Mouse (Mus musculus): Measurements from ENCODE around the gene Ctnnal1. TPM values are rescaled to one million over a fixed set of nuclear protein-coding genes. Genes with fewer than 3 reads are reported as not detected.

The Ctnnal1 gene
- polyA plus RNA-seq, 1 experiment = 34.5 TPM

DNA sequence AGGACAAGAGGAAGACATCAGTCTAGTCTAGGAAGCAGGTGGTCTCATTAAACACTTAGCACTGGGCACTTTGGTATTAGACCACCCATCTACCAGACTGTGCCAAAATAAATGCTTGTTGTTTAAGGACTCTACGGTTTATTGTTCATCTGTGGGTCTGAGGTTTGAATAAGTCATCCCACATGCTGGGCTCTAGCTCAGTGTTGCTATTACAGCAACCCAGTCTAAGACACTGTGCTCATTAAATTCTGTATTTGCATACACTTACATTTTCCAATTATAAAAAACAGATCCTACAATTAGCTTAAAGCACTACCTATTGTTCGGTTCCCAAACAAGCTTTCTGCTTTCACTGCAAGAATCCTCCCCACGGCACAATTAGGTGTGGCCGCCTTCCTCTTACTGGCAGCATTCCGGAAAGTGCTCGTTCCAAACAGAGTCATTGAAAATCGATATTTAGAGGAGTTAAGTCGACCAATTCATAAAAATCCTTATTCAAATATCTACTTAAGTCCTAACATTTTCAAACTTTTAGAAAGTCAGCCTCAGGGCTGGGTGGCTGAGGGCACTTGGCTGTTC, 8.5 kb downstream of the Ctnnal1 start:
- Histone ChIP-seq H3K27me3 (ENCODE audit: control insufficient read depth, insufficient read depth, low read length) (no peaks in the 10 kb centered on the region), H3K4me3 (replicated peaks; ENCODE audit: insufficient read depth, low read depth, low read length) (no peak overlapping the region), H3K27ac (ENCODE audit: insufficient read depth, low read length) (no peak overlapping the region), H3K4me1 (ENCODE audit: control insufficient read depth, insufficient read depth, low read length) (no peaks in the 10 kb centered on the region)
- TF ChIP-seq CTCF (IDR thresholded peaks at IDR 0.05; ENCODE audit: borderline replicate concordance, insufficient read depth, low read depth, low read length) (no peak), POLR2A (IDR thresholded peaks at IDR 0.05; ENCODE audit: borderline replicate concordance, insufficient read depth, low read length) (no peak)
- DNase-seq = no peak
- WGBS = 87% methylated on average over 8 of the region's 8 CpGs

DNA sequence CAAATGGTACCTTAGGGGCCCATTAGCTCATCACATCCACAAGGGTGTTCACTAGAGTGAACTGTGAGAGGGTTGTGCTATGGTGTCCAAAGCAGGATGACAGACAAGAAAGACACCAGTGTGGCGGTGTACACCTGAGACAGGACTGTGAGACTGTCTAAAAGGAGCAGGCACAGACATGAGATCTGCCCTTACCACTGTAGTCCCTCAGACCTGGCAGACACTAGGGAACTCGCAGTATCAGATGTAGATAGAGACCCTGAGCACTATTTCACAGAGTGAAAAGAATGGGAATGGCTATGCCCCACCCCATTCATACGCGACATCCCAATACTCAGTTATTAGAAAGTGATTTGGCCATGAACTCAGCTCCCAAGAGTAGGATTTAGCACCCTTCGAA, 9.1 kb downstream of the Ctnnal1 start:
- 94% methylated on average over 5 of the region's 5 CpGs for WGBS
- Histone ChIP-seq H3K27ac (ENCODE audit: insufficient read depth, low read length) (no peak overlapping the region), H3K27me3 (ENCODE audit: control insufficient read depth, insufficient read depth, low read length) (no peaks in the 10 kb centered on the region), H3K4me1 (ENCODE audit: control insufficient read depth, insufficient read depth, low read length) (no peaks in the 10 kb centered on the region), H3K4me3 (replicated peaks; ENCODE audit: insufficient read depth, low read depth, low read length) (no peak overlapping the region)
- TF ChIP-seq CTCF (IDR thresholded peaks at IDR 0.05; ENCODE audit: borderline replicate concordance, insufficient read depth, low read depth, low read length) = no peak
- no peak for TF ChIP-seq POLR2A (IDR thresholded peaks at IDR 0.05; ENCODE audit: borderline replicate concordance, insufficient read depth, low read length)
- DNase-seq = no peak

GRCm38 (mm10) chr4:56850724-56851123, 14.3 kb downstream of the Ctnnal1 start:
- Histone ChIP-seq H3K27me3 (ENCODE audit: control insufficient read depth, insufficient read depth, low read length) (no peaks in the 10 kb centered on the region), H3K4me3 (replicated peaks; ENCODE audit: insufficient read depth, low read depth, low read length) (no peak overlapping the region), H3K27ac (ENCODE audit: insufficient read depth, low read length) (no peak overlapping the region), H3K4me1 (ENCODE audit: control insufficient read depth, insufficient read depth, low read length) (peaks cover 4% of the 10 kb centered on the region; the same call in 1 of the 2 replicates)
- WGBS = 6% methylated on average over 6 of the region's 6 CpGs
- peak; percentile 20 to 25 for DNase-seq
- TF ChIP-seq CTCF (IDR thresholded peaks at IDR 0.05; ENCODE audit: borderline replicate concordance, insufficient read depth, low read depth, low read length) (no peak), POLR2A (IDR thresholded peaks at IDR 0.05; ENCODE audit: borderline replicate concordance, insufficient read depth, low read length) (no peak)

GRCm38 (mm10) chr4:56848044-56848443, 16.9 kb downstream of the Ctnnal1 start:
- WGBS = 82% methylated on average over 6 of the region's 6 CpGs
- no peak for DNase-seq

GRCm38 (mm10) chr4:56847400-56847799, 17.6 kb downstream of the Ctnnal1 start:
- Histone ChIP-seq H3K4me3 (replicated peaks; ENCODE audit: insufficient read depth, low read depth, low read length) (no peak overlapping the region), H3K27ac (ENCODE audit: insufficient read depth, low read length) (no peak overlapping the region), H3K4me1 (ENCODE audit: control insufficient read depth, insufficient read depth, low read length) (peaks cover 4% of the 10 kb centered on the region; the same call in 1 of the 2 replicates), H3K27me3 (ENCODE audit: control insufficient read depth, insufficient read depth, low read length) (no peaks in the 10 kb centered on the region)
- no peak for DNase-seq
- TF ChIP-seq CTCF (IDR thresholded peaks at IDR 0.05; ENCODE audit: borderline replicate concordance, insufficient read depth, low read depth, low read length) = no peak
- TF ChIP-seq POLR2A (IDR thresholded peaks at IDR 0.05; ENCODE audit: borderline replicate concordance, insufficient read depth, low read length) = no peak
- WGBS = 98% methylated on average over 3 of the region's 3 CpGs

More at GRCm38 (mm10) chr4:56848044-56848443, 16.9 kb downstream of the Ctnnal1 start:
- Histone ChIP-seq H3K27ac (ENCODE audit: insufficient read depth, low read length) (no peak overlapping the region), H3K4me3 (replicated peaks; ENCODE audit: insufficient read depth, low read depth, low read length) (no peak overlapping the region), H3K4me1 (ENCODE audit: control insufficient read depth, insufficient read depth, low read length) (peaks cover 4% of the 10 kb centered on the region; the same call in 1 of the 2 replicates), H3K27me3 (ENCODE audit: control insufficient read depth, insufficient read depth, low read length) (no peaks in the 10 kb centered on the region)
- TF ChIP-seq POLR2A (IDR thresholded peaks at IDR 0.05; ENCODE audit: borderline replicate concordance, insufficient read depth, low read length) = no peak
- no peak for TF ChIP-seq CTCF (IDR thresholded peaks at IDR 0.05; ENCODE audit: borderline replicate concordance, insufficient read depth, low read depth, low read length)

DNA sequence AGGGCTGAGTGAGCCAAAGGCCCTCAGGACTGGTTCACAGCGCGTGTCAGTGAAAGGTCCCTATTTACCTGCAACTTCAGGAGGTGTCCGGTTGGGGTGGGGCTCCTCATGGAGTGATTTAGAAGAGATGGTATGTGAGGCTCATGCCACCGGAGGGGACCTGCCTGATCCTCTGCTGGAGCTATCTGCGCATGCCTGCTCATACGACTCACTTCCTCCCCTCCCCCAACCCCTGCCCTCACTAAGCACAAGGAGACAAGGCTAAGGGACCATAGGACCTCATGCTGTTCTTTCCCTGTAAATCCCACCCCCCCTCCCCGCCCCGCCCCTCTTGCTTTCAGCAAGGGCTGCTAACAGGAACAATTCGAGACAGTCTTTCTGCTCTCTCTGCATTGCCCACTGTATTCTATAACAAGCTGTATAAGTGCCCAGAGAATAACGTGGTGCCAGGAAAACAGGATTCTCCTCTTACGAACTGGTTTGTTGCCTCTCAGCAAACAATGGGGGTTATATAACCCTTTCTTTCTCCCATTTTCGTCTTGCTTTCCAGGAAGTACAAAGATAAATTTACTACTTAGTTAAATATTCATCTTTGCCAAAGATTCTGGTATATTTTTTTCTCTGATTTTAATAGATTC, 19.0 kb downstream of the Ctnnal1 start:
- Histone ChIP-seq H3K4me1 (ENCODE audit: control insufficient read depth, insufficient read depth, low read length) (peaks cover 4% of the 10 kb centered on the region; the same call in 1 of the 2 replicates), H3K27ac (ENCODE audit: insufficient read depth, low read length) (no peak overlapping the region), H3K27me3 (ENCODE audit: control insufficient read depth, insufficient read depth, low read length) (no peaks in the 10 kb centered on the region), H3K4me3 (replicated peaks; ENCODE audit: insufficient read depth, low read depth, low read length) (no peak overlapping the region)
- no peak for DNase-seq
- WGBS = 72% methylated on average over 12 of the region's 12 CpGs
- TF ChIP-seq CTCF (IDR thresholded peaks at IDR 0.05; ENCODE audit: borderline replicate concordance, insufficient read depth, low read depth, low read length) (no peak), POLR2A (IDR thresholded peaks at IDR 0.05; ENCODE audit: borderline replicate concordance, insufficient read depth, low read length) (no peak)

DNA sequence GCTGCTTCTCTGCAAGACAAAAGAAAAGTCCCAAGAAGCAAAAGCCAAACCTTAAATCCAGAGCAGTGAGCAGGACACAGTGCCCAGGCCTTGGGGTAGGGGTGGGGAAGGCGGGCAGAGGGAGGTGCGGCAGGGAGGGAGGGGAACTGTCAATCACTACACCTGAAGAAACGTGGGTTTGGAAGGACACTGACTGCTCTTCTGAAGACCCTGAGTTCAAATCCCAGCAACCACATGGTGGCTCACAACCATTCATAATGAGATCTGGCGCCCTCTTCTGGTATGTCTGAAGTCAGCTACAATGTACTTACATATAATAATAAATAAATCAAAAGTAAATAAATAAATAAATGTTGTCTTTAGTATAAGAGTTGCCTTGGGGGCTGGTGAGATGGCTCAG, 20.1 kb downstream of the Ctnnal1 start:
- TF ChIP-seq CTCF (IDR thresholded peaks at IDR 0.05; ENCODE audit: borderline replicate concordance, insufficient read depth, low read depth, low read length) (no peak), POLR2A (IDR thresholded peaks at IDR 0.05; ENCODE audit: borderline replicate concordance, insufficient read depth, low read length) (no peak)
- no peak for DNase-seq
- no peak overlapping the region for H3K4me3 ChIP-seq (replicated peaks; ENCODE audit: insufficient read depth, low read depth, low read length)
- no peak overlapping the region for H3K27ac ChIP-seq (ENCODE audit: insufficient read depth, low read length)
- H3K27me3 ChIP-seq (ENCODE audit: control insufficient read depth, insufficient read depth, low read length) = no peaks in the 10 kb centered on the region
- WGBS = 90% methylated on average over 4 of the region's 4 CpGs
- no peaks in the 10 kb centered on the region for H3K4me1 ChIP-seq (ENCODE audit: control insufficient read depth, insufficient read depth, low read length)

GRCm38 (mm10) chr4:56843963-56844362, 21.0 kb downstream of the Ctnnal1 start:
- H3K27ac ChIP-seq (ENCODE audit: insufficient read depth, low read length) = no peak overlapping the region
- H3K27me3 ChIP-seq (ENCODE audit: control insufficient read depth, insufficient read depth, low read length) = no peaks in the 10 kb centered on the region
- TF ChIP-seq CTCF (IDR thresholded peaks at IDR 0.05; ENCODE audit: borderline replicate concordance, insufficient read depth, low read depth, low read length) (0 out of 2 replicates have a peak, but pooled peaks have one; percentile 15), POLR2A (IDR thresholded peaks at IDR 0.05; ENCODE audit: borderline replicate concordance, insufficient read depth, low read length) (no peak)
- H3K4me1 ChIP-seq (ENCODE audit: control insufficient read depth, insufficient read depth, low read length) = no peaks in the 10 kb centered on the region
- WGBS = 93% methylated on average over 2 of the region's 2 CpGs
- no peak for DNase-seq
- no peak overlapping the region for H3K4me3 ChIP-seq (replicated peaks; ENCODE audit: insufficient read depth, low read depth, low read length)

All from cerebellum, adult 2 months (tissue).